Mouse (Mus musculus) myocyte (in vitro differentiated cells): ENCODE data around the gene Lemd1.

ENCODE experiments used
- CEBPB ChIP-seq: IDR thresholded peaks from 2 replicates; pipeline ENCODE4 v1.6.1; 2011; ENCODE audit warnings: mild to moderate bottlenecking, moderate library complexity; ENCODE audit not compliant: poor library complexity, insufficient read depth, severe bottlenecking
- E2F4 ChIP-seq: IDR thresholded peaks from one replicate; pipeline ENCODE4 v1.6.1; 2011; ENCODE audit warnings: mild to moderate bottlenecking, control low read depth, moderate library complexity; ENCODE audit not compliant: insufficient read depth
- MAX ChIP-seq: IDR thresholded peaks from one replicate; pipeline ENCODE4 v1.6.1; 2011; ENCODE audit warnings: low read depth, mild to moderate bottlenecking, control low read depth
- MYOD1 ChIP-seq, 3 experiments: IDR thresholded peaks; one replicate each; pipeline ENCODE4 v1.6.1; 2011; ENCODE audit warnings: control low read depth in 2 of 3, low read depth in 2 of 3, mild to moderate bottlenecking in 2 of 3, moderate library complexity in 1 of 3; ENCODE audit not compliant: insufficient read length in 2 of 3, control insufficient read depth in 1 of 3
- MYOG ChIP-seq, 3 experiments: IDR thresholded peaks; one replicate each; pipeline ENCODE4 v1.6.1; 2011; ENCODE audit warnings: control low read depth in 2 of 3, low read depth in 2 of 3, mild to moderate bottlenecking in 2 of 3; ENCODE audit not compliant: insufficient read length in 2 of 3, control insufficient read depth in 1 of 3, insufficient read depth in 1 of 3
- POLR2A ChIP-seq: IDR thresholded peaks from one replicate; pipeline ENCODE4 v1.6.1; 2011; ENCODE audit warnings: low read depth, mild to moderate bottlenecking, control low read depth, moderate library complexity; ENCODE audit not compliant: insufficient read length
- POLR2AphosphoS2 ChIP-seq: IDR thresholded peaks from one replicate; pipeline ENCODE4 v1.6.1; 2011; ENCODE audit warnings: low read depth, control low read depth; ENCODE audit not compliant: insufficient read length
- REST ChIP-seq: IDR thresholded peaks from one replicate; pipeline ENCODE4 v1.6.1; 2011; ENCODE audit warnings: mild to moderate bottlenecking, control low read depth, moderate library complexity; ENCODE audit not compliant: insufficient read depth, insufficient read length
- SRF ChIP-seq: IDR thresholded peaks from one replicate; pipeline ENCODE4 v1.6.1; 2011; ENCODE audit warnings: low read depth; ENCODE audit not compliant: control insufficient read depth, insufficient read length
- TCF12 ChIP-seq: IDR thresholded peaks from one replicate; pipeline ENCODE4 v1.6.1; 2011; ENCODE audit warnings: mild to moderate bottlenecking, control low read depth; ENCODE audit not compliant: poor library complexity, insufficient read depth, severe bottlenecking
- TCF3 ChIP-seq: IDR thresholded peaks from one replicate; pipeline ENCODE4 v1.6.1; 2011; ENCODE audit warnings: low read depth, control low read depth; ENCODE audit not compliant: insufficient read length
- USF1 ChIP-seq: IDR thresholded peaks from one replicate; pipeline ENCODE4 v1.6.1; 2011; ENCODE audit warnings: low read depth, mild to moderate bottlenecking, control low read depth, moderate library complexity

GRCm38 (mm10) chr1:132193806-132194205 is 2.6 kb downstream of the Lemd1 start:
- TF ChIP-seq USF1 = no peak
- TF ChIP-seq SRF = no peak
- no peak for TF ChIP-seq POLR2A
- no peak for TF ChIP-seq E2F4
- TF ChIP-seq CEBPB = no peak
- no peak for TF ChIP-seq MYOG (IDR thresholded peaks at IDR 0.05; ENCODE audit: control insufficient read depth in 1 of 3, insufficient read depth in 1 of 3, insufficient read length in 2 of 3, low read depth in 2 of 3)
- TF ChIP-seq TCF12 = no peak
- TF ChIP-seq MAX = no peak
- TF ChIP-seq POLR2AphosphoS2 = no peak
- TF ChIP-seq TCF3 = no peak
- TF ChIP-seq REST = no peak
- TF ChIP-seq MYOD1 (IDR thresholded peaks at IDR 0.05; ENCODE audit: control insufficient read depth in 1 of 3, insufficient read length in 2 of 3, low read depth in 2 of 3) = no peak
